Comparison of ENCODE assay signal across 7 mouse cellular contexts in the genomic region with DNA sequence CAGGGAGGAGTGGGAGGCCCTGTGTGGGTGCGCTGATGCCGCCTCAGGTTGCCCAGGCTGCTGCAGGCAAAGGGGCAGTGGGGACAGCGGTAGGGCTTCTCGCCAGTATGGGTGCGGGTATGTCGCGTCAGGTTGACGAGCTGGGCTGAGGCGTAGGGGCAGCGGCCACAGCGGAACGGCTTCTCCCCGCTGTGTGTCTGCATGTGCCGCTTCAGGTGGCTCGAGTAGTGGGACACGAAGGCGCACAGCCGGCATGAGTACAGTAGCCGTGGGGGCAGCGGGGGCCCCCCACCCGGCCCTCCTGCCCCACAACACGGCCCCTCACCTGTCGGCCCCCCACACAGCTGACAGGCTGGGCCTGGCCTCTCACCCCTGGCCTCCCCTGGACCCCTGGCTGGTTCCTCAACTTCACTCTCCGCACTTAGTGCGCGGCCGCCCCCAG. TPM values are rescaled to one million over a fixed set of nuclear protein-coding genes. Genes with fewer than 3 reads are reported as not detected.
DNase-seq lines count a peak whose midpoint lies in the region; ATAC-seq lines count a peak whose summit lies in the region.

No protein-coding gene starts in this region.

- H3K4me2 ChIP-seq in heart, embryonic 15.5 days, result peak overlapping the region; percentile 74

- H3K27ac ChIP-seq in brown adipose tissue, adult 24 weeks (replicated peaks; ENCODE audit: low read depth, low read length), result no peak overlapping the region
- H3K27ac ChIP-seq in heart, embryonic 15.5 days, result no peak overlapping the region

- no peak for ATAC-seq in heart, embryonic 15.5 days (replicated peaks; ENCODE audit: insufficient number of reproducible peaks, insufficient read depth, low FRiP score, low read depth)

- 84% methylated on average over 27 of the region's 27 CpGs for WGBS in heart, embryonic 15.5 days

- H3K9me3 ChIP-seq in heart, embryonic 15.5 days (replicated peaks), result no peaks in the 10 kb centered on the region; the same call in 1 of the 2 replicates

- no peaks in the 10 kb centered on the region for H3K27me3 ChIP-seq in heart, embryonic 15.5 days

- peak overlapping the region; percentile 20 for H3K4me3 ChIP-seq in brown adipose tissue, adult 24 weeks (ENCODE audit: insufficient read depth, low read depth, low read length)
- H3K4me3 ChIP-seq in heart, embryonic 15.5 days, result peak overlapping the region; percentile 74; the same call in 1 of the 2 replicates

- H3K36me3 ChIP-seq in heart, embryonic 15.5 days, result peaks cover 77% of the 10 kb centered on the region

- peak; percentile 31 to 41 for DNase-seq in layer of hippocampus, postnatal 10 days (ENCODE audit: low spot score in 2 of 2)
- DNase-seq in layer of hippocampus, postnatal 36 days, result no peak
- peak; percentile 24 for DNase-seq in lung, postnatal 10 days
- DNase-seq in frontal cortex, adult 2 months (ENCODE audit: extremely low spot score in 1 of 2, low spot score in 1 of 2), result no peak
- DNase-seq in left cerebral cortex, adult 8-10 months (ENCODE audit: low spot score in 2 of 2), result no peak

- 0 out of 2 replicates have a peak overlapping the region, but pooled peaks have one; percentile 82 for H3K9ac ChIP-seq in heart, embryonic 15.5 days

- no peaks in the 10 kb centered on the region; the same call in 1 of the 2 replicates for H3K4me1 ChIP-seq in brown adipose tissue, adult 24 weeks (ENCODE audit: control insufficient read depth, insufficient read depth, insufficient read length, low read length)
- peaks cover 25% of the 10 kb centered on the region for H3K4me1 ChIP-seq in heart, embryonic 15.5 days (replicated peaks)

RNA-seq across cellular contexts. Expression of a gene that starts 1.8 kb away (rescaled TPM):
- total RNA-seq in layer of hippocampus, postnatal 10 days (2021), result 10 to 100 TPM; 28.9 to 33.1 TPM
- 10 to 100 TPM; 29.2 to 30.4 TPM for total RNA-seq in layer of hippocampus, postnatal 36 days (2021)
- polyA plus RNA-seq in brown adipose tissue, adult 24 weeks (2012; ENCODE audit: insufficient read depth, insufficient read length, missing spikeins), result 10.0 and 12.1 TPM in 2 replicates
- 5.4 and 8.0 TPM in 2 replicates for polyA plus RNA-seq in heart, embryonic 15.5 days (2015; fragmentation: Nextera tagmentation; extraction: Ambion mirVana)
- polyA plus RNA-seq in frontal cortex, adult 2 months (2012; rRNA removed), result 44.6 and 47.2 TPM in 2 replicates
- total RNA-seq in left cerebral cortex, adult 8-10 months (2022), result 10 to 100 TPM; 24.1 to 31.4 (median 28.4) TPM

RNA-seq across cellular contexts. Expression of a gene that starts 7.1 kb away (rescaled TPM):
- total RNA-seq in layer of hippocampus, postnatal 10 days (2021), result 10 to 100 TPM; 53.0 to 62.7 TPM
- 10 to 100 TPM; 38.7 to 46.9 TPM for total RNA-seq in layer of hippocampus, postnatal 36 days (2021)
- polyA plus RNA-seq in brown adipose tissue, adult 24 weeks (2012; ENCODE audit: insufficient read depth, insufficient read length, missing spikeins), result 33.3 and 43.4 TPM in 2 replicates
- 51.8 and 64.7 TPM in 2 replicates for polyA plus RNA-seq in heart, embryonic 15.5 days (2015; fragmentation: Nextera tagmentation; extraction: Ambion mirVana)
- 50.6 and 63.3 TPM in 2 replicates for polyA plus RNA-seq in frontal cortex, adult 2 months (2012; rRNA removed)
- total RNA-seq in left cerebral cortex, adult 8-10 months (2022), result 10 to 100 TPM; 30.1 to 37.0 (median 36.1) TPM

RNA-seq across cellular contexts. Expression of a gene that starts 7.3 kb away (rescaled TPM):
- total RNA-seq in layer of hippocampus, postnatal 10 days (2021), result 10 to 100 TPM; 77.1 to 83.3 TPM
- total RNA-seq in layer of hippocampus, postnatal 36 days (2021), result 10 to 100 TPM; 77.0 to 83.7 TPM
- 56.4 and 64.8 TPM in 2 replicates for polyA plus RNA-seq in brown adipose tissue, adult 24 weeks (2012; ENCODE audit: insufficient read depth, insufficient read length, missing spikeins)
- polyA plus RNA-seq in heart, embryonic 15.5 days (2015; fragmentation: Nextera tagmentation; extraction: Ambion mirVana), result 107 and 117 TPM in 2 replicates
- polyA plus RNA-seq in frontal cortex, adult 2 months (2012; rRNA removed), result 86.9 and 89.2 TPM in 2 replicates
- total RNA-seq in left cerebral cortex, adult 8-10 months (2022), result 10 to 100 TPM; 80.7 to 85.0 (median 83.6) TPM

RNA-seq across cellular contexts. Expression of a gene that starts 20.1 kb away (rescaled TPM):
- 100 to 1,000 TPM; 102 to 107 TPM for total RNA-seq in layer of hippocampus, postnatal 10 days (2021)
- total RNA-seq in layer of hippocampus, postnatal 36 days (2021), result 10 to 100 TPM; 74.4 to 75.3 TPM
- polyA plus RNA-seq in brown adipose tissue, adult 24 weeks (2012; ENCODE audit: insufficient read depth, insufficient read length, missing spikeins), result 39.8 and 46.0 TPM in 2 replicates
- polyA plus RNA-seq in heart, embryonic 15.5 days (2015; fragmentation: Nextera tagmentation; extraction: Ambion mirVana), result 81.4 and 103 TPM in 2 replicates
- 90.8 and 98.9 TPM in 2 replicates for polyA plus RNA-seq in frontal cortex, adult 2 months (2012; rRNA removed)
- total RNA-seq in left cerebral cortex, adult 8-10 months (2022), result 10 to 100 TPM; 64.9 to 77.9 (median 75.5) TPM

RNA-seq across cellular contexts. Expression of a gene that starts 20.4 kb away (rescaled TPM):
- 10 to 100 TPM; 57.4 to 66.3 TPM for total RNA-seq in layer of hippocampus, postnatal 10 days (2021)
- 10 to 100 TPM; 58.5 to 66.8 TPM for total RNA-seq in layer of hippocampus, postnatal 36 days (2021)
- 18.3 and 18.4 TPM in 2 replicates for polyA plus RNA-seq in brown adipose tissue, adult 24 weeks (2012; ENCODE audit: insufficient read depth, insufficient read length, missing spikeins)
- polyA plus RNA-seq in heart, embryonic 15.5 days (2015; fragmentation: Nextera tagmentation; extraction: Ambion mirVana), result 37.2 and 44.8 TPM in 2 replicates
- polyA plus RNA-seq in frontal cortex, adult 2 months (2012; rRNA removed), result 80.3 and 89.9 TPM in 2 replicates
- total RNA-seq in left cerebral cortex, adult 8-10 months (2022), result 10 to 100 TPM; 49.8 to 65.0 (median 58.1) TPM

Comparison
In these comparisons a context has a peak if more than half of its experiments do, and no peak if none do; other contexts are left out.
1. DNase-seq: peak in layer of hippocampus, postnatal 10 days (2 of 2) and lung, postnatal 10 days (single experiment); none in layer of hippocampus, postnatal 36 days (0 of 2), frontal cortex, adult 2 months (0 of 2) and left cerebral cortex, adult 8-10 months (0 of 2).